Mouse (Mus musculus): ENCODE data around the gene Slc16a8. TPM values are rescaled to one million over a fixed set of nuclear protein-coding genes. Genes with fewer than 3 reads are reported as not detected.

Gene Slc16a8
- total and polyA plus RNA-seq, 3 experiments, result 0.08 to 0.83 TPM; not detected in 1

- TF ChIP-seq ETS1 (conservative IDR thresholded peaks at IDR 0.05; ENCODE audit: low read depth, low read length) (no peak), MAFK (IDR thresholded peaks at IDR 0.05; ENCODE audit: insufficient replicate concordance, low read length) (no peak), TCF12 (IDR thresholded peaks at IDR 0.05; ENCODE audit: low read depth, low read length) (no peak), ELF1 (IDR thresholded peaks at IDR 0.05; ENCODE audit: low read depth, low read length) (no peak), HCFC1 (IDR thresholded peaks at IDR 0.05; ENCODE audit: low read depth, low read length) (no peak), ZNF384 (IDR thresholded peaks at IDR 0.05; ENCODE audit: low read depth, low read length) (no peak), JUN (IDR thresholded peaks at IDR 0.05; ENCODE audit: insufficient read depth, low read depth, low read length) (no peak), RAD21 (IDR thresholded peaks at IDR 0.05; ENCODE audit: low read depth, low read length) (no peak), EP300 (IDR thresholded peaks at IDR 0.05; ENCODE audit: low read length) (no peak), RCOR1 (conservative IDR thresholded peaks at IDR 0.05; ENCODE audit: low read depth, low read length) (no peak), MXI1 (IDR thresholded peaks at IDR 0.05; ENCODE audit: low read depth, low read length) (no peak), KAT2A (IDR thresholded peaks at IDR 0.05; ENCODE audit: insufficient replicate concordance, low read length) (no peak), POLR2A (IDR thresholded peaks at IDR 0.05; ENCODE audit: low read depth, low read length) (no peak), NELFE (IDR thresholded peaks at IDR 0.05; ENCODE audit: low read depth, low read length) (no peak), USF2 (conservative IDR thresholded peaks at IDR 0.05; ENCODE audit: low read depth, low read length) (no peak), MEF2A (IDR thresholded peaks at IDR 0.05; ENCODE audit: borderline replicate concordance, low read depth, low read length) (no peak), JUND (conservative IDR thresholded peaks at IDR 0.05; ENCODE audit: low read depth, low read length) (no peak), POLR2AphosphoS2 (IDR thresholded peaks at IDR 0.05; ENCODE audit: low read depth, low read length) (no peak)
- no peaks in the 10 kb centered on the region for H3K79me2 ChIP-seq (replicated peaks; ENCODE audit: control insufficient read depth, extremely low read depth, insufficient read depth, poor library complexity, severe bottlenecking)
- no peak overlapping the region for H3K4me3 ChIP-seq (replicated peaks in 1 of 3; ENCODE audit: low read depth in 2 of 3, low read length in 2 of 3, poor library complexity in 1 of 3)
- no peak overlapping the region for H3K9ac ChIP-seq (ENCODE audit: insufficient read depth, low read depth)
- no peak overlapping the region for H3K4me2 ChIP-seq (ENCODE audit: insufficient read depth, low read depth, poor library complexity, severe bottlenecking)
- H3K4me1 ChIP-seq (ENCODE audit: control insufficient read depth in 1 of 2, insufficient read depth in 2 of 2), result peaks cover 5 to 13% of the 10 kb centered on the region in 2 experiments
- H3K9me3 ChIP-seq (replicated peaks; ENCODE audit: low read length), result no peaks in the 10 kb centered on the region
- no peak for DNase-seq (ENCODE audit: extremely low read depth)
- in situ Hi-C loops (cut with MboI; ENCODE audit: low pct_ligation_motif_present, low pct_unique_long_range_greater_than_20kb, low sequenced_read_pairs), result no loop called here
- no peak overlapping the region for H3K27ac ChIP-seq (ENCODE audit: insufficient read depth, low read depth)
- peaks cover 0 to 30% of the 10 kb centered on the region in 2 experiments for H3K36me3 ChIP-seq (replicated peaks in 1 of 2; ENCODE audit: control insufficient read depth in 1 of 2, insufficient read depth in 1 of 2, low read length in 1 of 2)
- H3K27me3 ChIP-seq (replicated peaks), result no peaks in the 10 kb centered on the region
- dilution Hi-C loops (cut with MboI; ENCODE audit: extremely low pct_ligation_motif_present, extremely low pct_unique_long_range_greater_than_20kb, low sequenced_read_pairs), result no loop called here
Observed at GRCm38 (mm10) chr15:79223641-79224040, 30.9 kb downstream of the Slc16a8 start.

- Histone ChIP-seq H3K4me3 (replicated peaks in 1 of 3; ENCODE audit: low read depth in 2 of 3, low read length in 2 of 3, poor library complexity in 1 of 3) (no peak overlapping the region), H3K4me1 (ENCODE audit: control insufficient read depth in 1 of 2, insufficient read depth in 2 of 2) (peaks cover 1 to 5% of the 10 kb centered on the region in 2 experiments), H3K79me2 (replicated peaks; ENCODE audit: control insufficient read depth, extremely low read depth, insufficient read depth, poor library complexity, severe bottlenecking) (no peaks in the 10 kb centered on the region), H3K9me3 (replicated peaks; ENCODE audit: low read length) (no peaks in the 10 kb centered on the region), H3K27me3 (replicated peaks) (no peaks in the 10 kb centered on the region), H3K36me3 (replicated peaks in 1 of 2; ENCODE audit: control insufficient read depth in 1 of 2, insufficient read depth in 1 of 2, low read length in 1 of 2) (peaks cover 23 to 64% of the 10 kb centered on the region in 2 experiments), H3K9ac (ENCODE audit: insufficient read depth, low read depth) (no peak overlapping the region), H3K27ac (ENCODE audit: insufficient read depth, low read depth) (no peak overlapping the region), H3K4me2 (ENCODE audit: insufficient read depth, low read depth, poor library complexity, severe bottlenecking) (no peak overlapping the region)
- no peak for DNase-seq (ENCODE audit: extremely low read depth)
- TF ChIP-seq POLR2A (IDR thresholded peaks at IDR 0.05; ENCODE audit: low read depth, low read length) (no peak), USF1 (IDR thresholded peaks at IDR 0.05; ENCODE audit: low read depth, low read length) (no peak)
- in situ Hi-C loops (cut with MboI; ENCODE audit: low pct_ligation_motif_present, low pct_unique_long_range_greater_than_20kb, low sequenced_read_pairs), result no loop called here
- dilution Hi-C loops (cut with MboI; ENCODE audit: extremely low pct_ligation_motif_present, extremely low pct_unique_long_range_greater_than_20kb, low sequenced_read_pairs), result no loop called here
Observed at GRCm38 (mm10) chr15:79219572-79219971, 35.0 kb downstream of the Slc16a8 start.
